Mouse (Mus musculus) lung, embryonic 15.5 days (tissue): ENCODE measurements around the gene Actl11. TPM values are rescaled to one million over a fixed set of nuclear protein-coding genes. Genes with fewer than 3 reads are reported as not detected.

ENCODE experiments used
- ATAC-seq: fragments of 200-750 bp; cut with Nextera tagmentation; 2 replicates; pipeline ENCODE4 v1.8.0; 2017; ENCODE audit warnings: moderate number of reproducible peaks, borderline replicate concordance; ENCODE audit not compliant: low FRiP score, low TSS enrichment; ENCODE audit errors: extremely low read depth
- H3K27ac ChIP-seq: fragments of 300-500 bp; sonication (generic); 2 replicates; pipeline ENCODE4 v1.5.1; 2015; ENCODE audit warnings: moderate library complexity, mild to moderate bottlenecking, inconsistent platforms
- H3K27me3 ChIP-seq: fragments of 300-500 bp; sonication (generic); 2 replicates; pipeline ENCODE4 v1.6.1; 2015; ENCODE audit warnings: inconsistent platforms
- H3K36me3 ChIP-seq: fragments of 300-500 bp; sonication (generic); 2 replicates; pipeline ENCODE4 v1.6.1; 2015; ENCODE audit warnings: inconsistent platforms
- H3K4me1 ChIP-seq: fragments of 300-500 bp; sonication (generic); 2 replicates; pipeline ENCODE4 v1.6.1; 2015; ENCODE audit warnings: inconsistent platforms
- H3K4me2 ChIP-seq: fragments of 300-500 bp; sonication (generic); 2 replicates; pipeline ENCODE4 v1.6.1; 2015; ENCODE audit warnings: inconsistent platforms, mild to moderate bottlenecking, moderate library complexity
- H3K4me3 ChIP-seq: fragments of 300-500 bp; sonication (generic); 2 replicates; pipeline ENCODE4 v1.5.1; 2015; ENCODE audit warnings: mild to moderate bottlenecking, inconsistent platforms
- H3K9ac ChIP-seq: fragments of 300-500 bp; sonication (generic); 2 replicates; pipeline ENCODE4 v1.6.1; 2015; ENCODE audit warnings: inconsistent platforms
- H3K9me3 ChIP-seq: fragments of 300-500 bp; sonication (generic); 2 replicates; pipeline ENCODE4 v1.6.1; 2016; ENCODE audit warnings: inconsistent platforms
- WGBS: fragments of 180-500 bp; shearing (Covaris S2); methylation state at CpG from one replicate; pipeline ENCODE4 v1.1.7; 2015; 5-methylcytosine and 5-hydroxymethylcytosine counted together
- polyA plus RNA-seq: library from polyadenylated mRNA; unstranded; fragments of >200 nt; fragmentation: Nextera tagmentation; extraction: Ambion mirVana; gene quantifications from 2 replicates; pipeline ENCODE4 v1.2.1, GENCODE M21; 2015

Actl11 gene
- not detected in 2 replicates for polyA plus RNA-seq

GRCm38 (mm10) chr9:107928169-107928568 is at the start of gene Actl11:
TSS of gene Actl11 (plus strand) at chr9:107928469.
- Histone ChIP-seq H3K36me3 (no peaks in the 10 kb centered on the region), H3K9ac (no peak within 1 kb of the TSS), H3K27me3 (no peaks in the 10 kb centered on the region), H3K4me1 (peaks cover 32% of the 10 kb centered on the region), H3K4me3 (no peak within 1 kb of the TSS), H3K4me2 (no peak within 1 kb of the TSS), H3K27ac (peak within 1 kb of the TSS; percentile 83), H3K9me3 (no peaks in the 10 kb centered on the region)
- 62% methylated on average over 3 of the region's 3 CpGs for WGBS
- ATAC-seq = peak; percentile 15; the same call in 1 of the 2 replicates

DNA sequence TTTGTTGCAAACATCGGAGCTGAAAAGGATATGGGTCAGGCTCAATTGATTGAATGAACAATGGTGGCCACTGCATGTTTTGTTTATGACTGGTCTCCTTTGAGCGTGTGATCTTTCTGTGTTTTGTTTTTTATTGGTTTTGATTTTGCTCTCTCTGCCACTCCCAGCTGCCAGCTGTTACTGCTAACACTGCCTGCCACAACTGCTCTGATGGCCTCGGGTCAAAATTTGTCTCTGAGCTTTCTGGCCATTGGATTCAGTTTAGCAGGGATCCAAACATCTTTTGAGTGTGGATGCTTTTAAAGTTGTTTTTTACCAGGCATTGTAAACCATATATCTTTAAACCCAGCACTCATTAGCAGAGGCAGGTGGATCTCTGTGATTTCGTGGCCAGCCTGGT is 47.9 kb upstream of the Actl11 start:
- no peak overlapping the region for H3K4me2 ChIP-seq
- H3K4me3 ChIP-seq = no peak overlapping the region
- no peak for ATAC-seq
- WGBS = 56% methylated on average over 4 of the region's 4 CpGs
- no peaks in the 10 kb centered on the region for H3K4me1 ChIP-seq
- H3K27ac ChIP-seq = no peak overlapping the region
- no peaks in the 10 kb centered on the region for H3K36me3 ChIP-seq
- H3K27me3 ChIP-seq = no peaks in the 10 kb centered on the region
- H3K9me3 ChIP-seq = no peaks in the 10 kb centered on the region
- H3K9ac ChIP-seq = no peak overlapping the region

GRCm38 (mm10) chr9:107887804-107888266 is 40.4 kb upstream of the Actl11 start, which contains the start of gene Mon1a:
TSS of gene Mon1a (plus strand) at chr9:107888151.
- WGBS = 1% methylated on average over 28 of the region's 28 CpGs
- peak; percentile 96 for ATAC-seq
- Histone ChIP-seq H3K9ac (peak within 1 kb of the TSS; percentile 81), H3K27me3 (peaks cover 8% of the 10 kb centered on the region), H3K4me3 (peak within 1 kb of the TSS; percentile 91), H3K9me3 (no peaks in the 10 kb centered on the region), H3K4me1 (peaks cover 25% of the 10 kb centered on the region), H3K27ac (peak within 1 kb of the TSS; percentile 57), H3K4me2 (peak within 1 kb of the TSS; percentile 94), H3K36me3 (no peaks in the 10 kb centered on the region)

- peak overlapping the region; percentile 81 for H3K9ac ChIP-seq
- peaks cover 8% of the 10 kb centered on the region for H3K27me3 ChIP-seq
- no peaks in the 10 kb centered on the region for H3K9me3 ChIP-seq
- H3K4me1 ChIP-seq = peaks cover 25% of the 10 kb centered on the region
- peak overlapping the region; percentile 91 for H3K4me3 ChIP-seq
- no peaks in the 10 kb centered on the region for H3K36me3 ChIP-seq
- peak overlapping the region; percentile 94 for H3K4me2 ChIP-seq
- ATAC-seq = peak; percentile 70
- WGBS = under 1% methylated on average over 18 of the region's 18 CpGs
- H3K27ac ChIP-seq = peak overlapping the region; percentile 57
These were observed 39.9 kb upstream of the Actl11 start for GRCm38 (mm10) chr9:107888267-107888850.

- Histone ChIP-seq H3K4me1 (peaks cover 25% of the 10 kb centered on the region), H3K4me2 (no peak overlapping the region), H3K9me3 (no peaks in the 10 kb centered on the region), H3K27ac (no peak overlapping the region), H3K36me3 (no peaks in the 10 kb centered on the region), H3K9ac (no peak overlapping the region), H3K4me3 (no peak overlapping the region), H3K27me3 (peaks cover 8% of the 10 kb centered on the region)
- no peak for ATAC-seq
- WGBS = 65% methylated on average over 6 of the region's 6 CpGs
These were observed 38.0 kb upstream of the Actl11 start for GRCm38 (mm10) chr9:107890260-107890659.

DNA sequence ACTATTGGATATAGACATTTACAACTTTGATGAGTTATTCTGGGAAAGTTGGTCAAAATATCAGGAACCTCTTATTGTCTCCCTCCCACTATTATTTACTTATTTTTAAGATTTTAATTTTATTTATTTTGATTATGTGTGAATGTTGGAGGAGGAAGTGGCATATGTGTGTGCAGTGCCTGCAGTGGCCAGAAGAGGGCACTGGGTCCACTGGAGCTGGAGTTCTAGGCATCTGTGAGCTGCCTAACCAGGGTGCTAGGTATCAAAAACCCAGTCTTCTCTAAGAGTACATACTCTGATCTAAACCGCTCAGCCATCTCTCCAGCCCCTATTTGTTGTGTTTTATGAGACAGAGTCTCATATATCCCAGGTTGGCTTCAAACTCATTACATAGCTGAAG is 37.2 kb upstream of the Actl11 start:
- no peak overlapping the region for H3K9ac ChIP-seq
- no peaks in the 10 kb centered on the region for H3K9me3 ChIP-seq
- no peak overlapping the region for H3K4me2 ChIP-seq
- H3K36me3 ChIP-seq = no peaks in the 10 kb centered on the region
- H3K4me3 ChIP-seq = no peak overlapping the region
- no peak for ATAC-seq
- WGBS = 100% methylated on average over 1 of the region's 1 CpGs
- H3K27me3 ChIP-seq = peaks cover 8% of the 10 kb centered on the region
- H3K27ac ChIP-seq = no peak overlapping the region
- H3K4me1 ChIP-seq = peaks cover 25% of the 10 kb centered on the region

DNA sequence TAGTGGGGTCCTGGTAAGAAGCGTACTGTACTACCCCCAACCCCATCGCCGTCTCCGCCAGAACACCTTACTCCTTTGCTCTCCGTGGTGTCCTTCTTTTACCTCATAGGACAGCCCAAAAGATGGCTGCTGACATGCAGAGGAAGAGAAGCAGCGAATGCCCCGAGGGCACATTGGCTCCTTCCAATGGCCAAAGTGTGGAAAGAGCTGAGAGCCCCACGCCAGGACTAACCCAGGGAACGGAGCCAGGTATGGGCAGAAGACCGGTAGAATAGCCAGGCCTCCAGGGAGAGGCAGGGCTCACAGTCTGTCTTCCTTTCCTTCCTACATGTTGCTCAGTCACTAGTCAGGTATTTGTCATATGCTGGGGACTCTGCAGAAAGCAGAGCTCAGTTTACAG is 29.7 kb upstream of the Actl11 start:
- Histone ChIP-seq H3K27ac (no peak overlapping the region), H3K4me3 (no peak overlapping the region), H3K36me3 (no peaks in the 10 kb centered on the region; the same call in 1 of the 2 replicates), H3K9me3 (no peaks in the 10 kb centered on the region), H3K27me3 (peaks cover 12% of the 10 kb centered on the region; the same call in 1 of the 2 replicates), H3K9ac (no peak overlapping the region), H3K4me1 (no peaks in the 10 kb centered on the region), H3K4me2 (no peak overlapping the region)
- ATAC-seq = no peak
- 85% methylated on average over 10 of the region's 10 CpGs for WGBS

DNA sequence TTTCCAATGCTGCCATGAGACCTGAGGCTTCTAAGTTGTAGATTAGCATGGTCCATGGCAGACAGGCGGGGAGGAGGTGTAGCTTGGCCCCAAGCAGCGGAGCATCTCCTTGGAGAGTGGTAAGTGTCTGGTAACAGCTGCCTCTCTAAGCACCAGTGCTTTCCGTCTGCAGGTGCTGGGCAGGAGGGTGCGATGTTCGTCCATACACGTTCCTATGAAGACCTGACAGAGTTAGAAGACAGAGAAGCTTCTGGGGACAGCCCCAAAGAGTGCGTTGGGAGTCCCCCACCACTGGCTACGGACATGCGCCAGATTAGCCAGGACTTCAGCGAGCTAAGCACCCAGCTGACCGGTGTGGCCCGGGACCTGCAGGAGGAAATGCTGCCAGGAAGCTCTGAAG is 28.4 kb upstream of the Actl11 start:
- ATAC-seq = no peak
- Histone ChIP-seq H3K4me2 (no peak overlapping the region), H3K9me3 (no peaks in the 10 kb centered on the region), H3K27ac (no peak overlapping the region), H3K27me3 (peaks cover 12% of the 10 kb centered on the region; the same call in 1 of the 2 replicates), H3K4me3 (no peak overlapping the region), H3K9ac (no peak overlapping the region), H3K4me1 (0 out of 2 replicates have a peak, but pooled peaks cover under 1% of the 10 kb centered on the region), H3K36me3 (no peaks in the 10 kb centered on the region; the same call in 1 of the 2 replicates)
- 80% methylated on average over 12 of the region's 12 CpGs for WGBS

DNA sequence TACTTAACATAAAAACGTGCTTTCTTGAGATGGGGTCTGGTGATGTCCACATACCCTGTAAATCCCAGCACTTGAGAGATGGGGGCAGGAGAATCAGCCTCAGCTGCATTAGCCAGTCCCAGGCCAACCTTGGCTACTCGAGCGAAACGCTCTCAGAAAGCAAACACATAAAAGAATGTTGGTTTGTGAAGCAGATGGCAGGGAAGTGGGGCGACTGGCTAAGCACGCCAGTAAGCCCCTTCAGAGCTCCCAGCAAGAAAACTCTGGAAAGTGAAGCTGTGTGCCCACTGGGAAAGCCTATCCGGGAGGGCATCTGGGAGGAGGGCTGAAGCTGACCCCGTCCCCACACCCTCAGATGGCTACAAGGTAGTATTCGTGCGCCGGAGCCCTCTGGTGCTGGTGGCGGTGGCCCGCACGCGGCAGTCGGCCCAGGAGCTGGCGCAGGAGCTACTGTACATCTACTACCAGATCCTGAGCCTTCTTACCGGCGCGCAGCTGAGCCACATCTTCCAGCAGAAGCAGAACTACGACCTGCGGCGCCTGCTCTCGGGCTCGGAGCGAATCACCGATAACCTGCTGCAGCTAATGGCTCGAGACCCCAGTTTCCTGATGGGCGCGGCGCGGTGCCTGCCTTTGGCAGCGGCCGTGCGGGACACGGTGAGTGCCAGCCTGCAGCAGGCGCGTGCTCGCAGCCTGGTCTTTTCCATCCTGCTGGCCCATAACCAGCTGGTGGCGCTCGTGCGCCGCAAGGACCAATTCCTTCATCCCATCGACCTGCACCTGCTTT is 27.2 kb upstream of the Actl11 start:
- Histone ChIP-seq H3K9ac (peak overlapping the region; percentile 15), H3K4me1 (peaks cover 6% of the 10 kb centered on the region), H3K4me3 (peak overlapping the region; percentile 27), H3K36me3 (no peaks in the 10 kb centered on the region; the same call in 1 of the 2 replicates), H3K9me3 (no peaks in the 10 kb centered on the region), H3K4me2 (peak overlapping the region; percentile 59), H3K27ac (no peak overlapping the region), H3K27me3 (peaks cover 12% of the 10 kb centered on the region; the same call in 1 of the 2 replicates)
- 9% methylated on average over 44 of the region's 44 CpGs for WGBS
- 0 out of 2 replicates have a peak, but pooled peaks have one; percentile 19 for ATAC-seq

- Histone ChIP-seq H3K9me3 (no peaks in the 10 kb centered on the region), H3K27me3 (peaks cover 12% of the 10 kb centered on the region; the same call in 1 of the 2 replicates), H3K4me2 (peak overlapping the region; percentile 59), H3K4me3 (peak overlapping the region; percentile 27; the same call in 1 of the 2 replicates), H3K27ac (no peak overlapping the region), H3K36me3 (no peaks in the 10 kb centered on the region; the same call in 1 of the 2 replicates), H3K4me1 (peaks cover 11% of the 10 kb centered on the region), H3K9ac (no peak overlapping the region)
- WGBS = 20% methylated on average over 17 of the region's 17 CpGs
- no peak for ATAC-seq
These were observed 26.7 kb upstream of the Actl11 start for GRCm38 (mm10) chr9:107901627-107901914.

GRCm38 (mm10) chr9:107904726-107905125 is 23.5 kb upstream of the Actl11 start:
- peaks cover 37% of the 10 kb centered on the region for H3K4me1 ChIP-seq
- peak; percentile 19; the same call in 1 of the 2 replicates for ATAC-seq
- WGBS = 1% methylated on average over 4 of the region's 4 CpGs

More at GRCm38 (mm10) chr9:107904726-107905125, 23.5 kb upstream of the Actl11 start:
- Histone ChIP-seq H3K27ac (peak overlapping the region; percentile 47; the same call in 1 of the 2 replicates), H3K4me3 (no peak overlapping the region), H3K36me3 (no peaks in the 10 kb centered on the region), H3K9me3 (no peaks in the 10 kb centered on the region), H3K9ac (no peak overlapping the region), H3K27me3 (peaks cover 22% of the 10 kb centered on the region), H3K4me2 (no peak overlapping the region)
